8 mouse cellular contexts compared by ENCODE assay signal in genomic region chr12:3426530-3427034, GRCm38 (mm10). TPM values are rescaled to one million over a fixed set of nuclear protein-coding genes. Genes with fewer than 3 reads are reported as not detected.
DNase-seq lines count a peak whose midpoint lies in the region; ATAC-seq lines count a peak whose summit lies in the region.

TSS of gene Asxl2 (plus strand) at chr12:3426857.

- peak; percentile 79 for ATAC-seq in megakaryocyte progenitor cell, adult 5-6 weeks (replicated peaks; ENCODE audit: poor library complexity)

- DNase-seq in adipocyte (ENCODE audit: low spot score) = peak; percentile 98
- DNase-seq in embryo, embryonic 10 days (ENCODE audit: low spot score) = peak; percentile 99
- DNase-seq in gastrocnemius, postnatal 10 days = peak; percentile 99
- peak; percentile 99 for DNase-seq in induced T-regulatory cell, adult 2 months (ENCODE audit: low read depth)
- peak; percentile 98 for DNase-seq in left cerebral cortex, adult 9 months (ENCODE audit: low spot score in 2 of 2)
- peak; percentile 99 for DNase-seq in right cerebral cortex, postnatal 14 days
- DNase-seq in urinary bladder, postnatal 36 days (ENCODE audit: low spot score in 2 of 2) = peak; percentile 98 to 99

RNA-seq across cellular contexts. Expression of gene Asxl2, which starts in this region (rescaled TPM):
- 10 to 100 TPM; 19.4 to 22.7 TPM for total RNA-seq in gastrocnemius, postnatal 10 days (2021)
- total RNA-seq in megakaryocyte progenitor cell, adult 5-6 weeks (2015) = 38.7 and 50.0 TPM in 2 replicates
- total RNA-seq in megakaryocyte progenitor cell, adult 5-6 weeks (2017) = 31.4 and 34.8 TPM in 2 replicates

Comparison
In these comparisons a context has a peak if more than half of its experiments do, and no peak if none do; other contexts are left out.
1. Peak in every context shown above with its lines: DNase-seq and ATAC-seq.